Mouse (Mus musculus): ENCODE data around the gene Cbll1. TPM values are rescaled to one million over a fixed set of nuclear protein-coding genes. Genes with fewer than 3 reads are reported as not detected.
"Not testable (repeated sequence)": the region's sequence is repeated elsewhere in the genome, so short reads cannot be mapped to it uniquely, and the experiment has no call there.

Gene Cbll1
- polyA plus RNA-seq, 1 experiment from 2014 or later, result 6.1 TPM

DNA sequence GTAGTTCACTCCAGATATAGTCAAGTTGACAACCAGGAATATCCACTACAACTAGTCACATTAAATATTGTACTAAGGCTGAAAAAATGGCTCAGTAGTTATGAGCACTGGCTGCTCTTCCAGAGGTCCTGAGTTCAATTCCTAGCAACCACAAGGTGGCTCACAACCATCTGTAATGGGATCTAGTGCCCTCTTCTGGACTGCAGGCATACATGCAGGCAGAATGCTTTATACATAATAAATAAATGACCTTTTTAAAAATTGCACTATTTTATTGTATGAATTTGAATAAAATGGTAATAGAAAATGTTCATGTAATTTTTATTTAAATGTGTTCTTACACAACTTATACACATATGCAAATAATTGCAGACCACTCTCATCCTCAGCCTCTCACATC, 3.8 kb upstream of the Cbll1 start:
- Histone ChIP-seq H3K9ac (ENCODE audit: low read length) (no peak overlapping the region), H3K36me3 (ENCODE audit: control insufficient read depth, insufficient read depth, low read length) (no peaks in the 10 kb centered on the region), H3K9me3 (ENCODE audit: control insufficient read depth, low read length) (no peaks in the 10 kb centered on the region), H3K4me3 (ENCODE audit: low read depth, low read length) (no peak overlapping the region), H3K27me3 (ENCODE audit: control insufficient read depth, insufficient read depth, low read length) (no peaks in the 10 kb centered on the region), H3K27ac (replicated peaks) (no peak overlapping the region), H3K4me2 (replicated peaks; ENCODE audit: low read depth) (no peak overlapping the region), H3K4me1 (replicated peaks; ENCODE audit: control insufficient read depth, insufficient read depth) (no peaks in the 10 kb centered on the region)
- no peak for TF ChIP-seq EP300 (optimal IDR thresholded peaks at IDR 0.05)
- peak; percentile 60 for TF ChIP-seq CTCF (IDR thresholded peaks at IDR 0.05; ENCODE audit: low read depth)
- ATAC-seq (ENCODE audit: low FRiP score, low TSS enrichment), result no peak
- DNase-seq (ENCODE audit: low spot score), result no peak

DNA sequence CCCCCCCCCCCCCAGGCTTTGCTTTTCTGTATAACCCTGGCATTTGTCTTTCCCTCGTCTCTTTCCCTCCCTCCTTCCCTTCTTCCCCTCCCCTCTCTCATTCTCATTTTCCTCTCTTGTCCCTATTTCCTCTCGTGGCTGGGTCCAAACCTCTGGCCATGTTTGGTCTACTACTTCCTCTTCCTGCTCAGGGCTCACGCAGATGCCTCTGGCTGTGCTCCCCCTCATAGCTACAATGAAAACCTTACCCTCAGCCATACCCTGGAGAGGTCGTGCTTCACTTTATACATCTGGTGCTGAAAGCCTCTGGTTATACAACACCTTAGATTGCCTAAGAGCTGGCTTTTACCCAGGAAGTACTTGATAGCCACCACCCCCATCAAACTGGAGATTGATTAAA, 1.9 kb upstream of the Cbll1 start:
- no peaks in the 10 kb centered on the region for H3K4me1 ChIP-seq (replicated peaks; ENCODE audit: control insufficient read depth, insufficient read depth)
- no peak overlapping the region for H3K4me2 ChIP-seq (replicated peaks; ENCODE audit: low read depth)
- H3K9ac ChIP-seq (ENCODE audit: low read length), result no peak overlapping the region
- H3K36me3 ChIP-seq (ENCODE audit: control insufficient read depth, insufficient read depth, low read length), result no peaks in the 10 kb centered on the region
- H3K27me3 ChIP-seq (ENCODE audit: control insufficient read depth, insufficient read depth, low read length), result no peaks in the 10 kb centered on the region
- DNase-seq (ENCODE audit: low spot score), result no peak
- no peak overlapping the region for H3K27ac ChIP-seq (replicated peaks)
- no peak for ATAC-seq (ENCODE audit: low FRiP score, low TSS enrichment)
- H3K9me3 ChIP-seq (ENCODE audit: control insufficient read depth, low read length), result no peaks in the 10 kb centered on the region
- no peak overlapping the region for H3K4me3 ChIP-seq (ENCODE audit: low read depth, low read length)
- TF ChIP-seq CTCF (IDR thresholded peaks at IDR 0.05; ENCODE audit: low read depth) (no peak), EP300 (optimal IDR thresholded peaks at IDR 0.05) (no peak)
- WGBS, result 60% methylated on average over 4 of the region's 4 CpGs

DNA sequence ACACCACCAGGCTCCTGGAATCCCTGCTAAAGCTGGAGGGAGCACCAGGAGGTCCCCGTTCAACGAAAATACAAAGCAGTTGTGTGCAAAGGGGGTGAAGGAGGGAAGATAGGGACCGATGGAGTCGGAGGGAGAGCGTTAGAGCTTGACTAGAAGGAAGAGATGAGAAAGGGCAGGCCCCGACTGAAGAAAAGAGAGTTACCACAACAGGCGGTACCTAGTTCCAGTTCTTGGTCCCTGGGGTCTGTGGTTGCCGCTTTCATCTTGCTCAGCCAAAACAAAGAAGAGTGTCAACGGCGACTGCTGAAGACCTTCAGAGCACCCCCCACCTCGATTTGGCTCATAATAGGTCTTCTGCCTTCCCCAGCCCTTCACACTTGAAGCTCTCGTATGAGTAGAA, 780 bp upstream of the Cbll1 start:
- H3K36me3 ChIP-seq (ENCODE audit: control insufficient read depth, insufficient read depth, low read length), result no peaks in the 10 kb centered on the region
- peak overlapping the region; percentile 89 for H3K27ac ChIP-seq (replicated peaks)
- no peaks in the 10 kb centered on the region for H3K4me1 ChIP-seq (replicated peaks; ENCODE audit: control insufficient read depth, insufficient read depth)
- 4% methylated on average over 12 of the region's 12 CpGs for WGBS
- H3K9me3 ChIP-seq (ENCODE audit: control insufficient read depth, low read length), result no peaks in the 10 kb centered on the region
- peak overlapping the region; percentile 78 for H3K4me2 ChIP-seq (replicated peaks; ENCODE audit: low read depth)
- TF ChIP-seq EP300 (optimal IDR thresholded peaks at IDR 0.05), result no peak
- TF ChIP-seq CTCF (IDR thresholded peaks at IDR 0.05; ENCODE audit: low read depth), result no peak
- peak overlapping the region; percentile 88 for H3K9ac ChIP-seq (ENCODE audit: low read length)
- peak overlapping the region; percentile 92 for H3K4me3 ChIP-seq (ENCODE audit: low read depth, low read length)
- ATAC-seq (ENCODE audit: low FRiP score, low TSS enrichment) (no peak), DNase-seq (ENCODE audit: low spot score) (peak; percentile 18)
- H3K27me3 ChIP-seq (ENCODE audit: control insufficient read depth, insufficient read depth, low read length), result no peaks in the 10 kb centered on the region

DNA sequence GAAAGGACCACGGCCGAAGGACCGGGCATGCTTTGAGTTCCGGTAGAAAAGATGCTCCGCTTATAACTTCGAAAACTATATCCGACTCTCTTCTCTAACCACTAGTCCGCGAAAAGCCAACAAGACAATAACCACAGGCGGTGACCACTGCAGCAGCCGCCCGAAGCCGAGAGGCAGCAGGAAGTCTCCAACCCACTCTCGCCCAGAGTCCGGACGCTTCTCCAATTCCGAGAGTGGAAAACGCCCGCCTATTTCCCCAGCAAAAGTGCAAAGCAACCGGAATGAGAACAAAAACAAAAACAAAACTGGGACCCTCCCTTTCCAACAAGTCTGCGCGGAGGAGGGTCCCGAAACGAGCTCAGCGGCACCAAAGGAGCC, 491 bp downstream of the Cbll1 start:
- ATAC-seq (ENCODE audit: low FRiP score, low TSS enrichment) (no peak), DNase-seq (ENCODE audit: low spot score) (no peak)
- Histone ChIP-seq H3K4me1 (replicated peaks; ENCODE audit: control insufficient read depth, insufficient read depth) (no peaks in the 10 kb centered on the region), H3K36me3 (ENCODE audit: control insufficient read depth, insufficient read depth, low read length) (peaks cover under 1% of the 10 kb centered on the region; the same call in 1 of the 2 replicates), H3K9me3 (ENCODE audit: control insufficient read depth, low read length) (no peaks in the 10 kb centered on the region), H3K27ac (replicated peaks) (peak overlapping the region; percentile 89), H3K27me3 (ENCODE audit: control insufficient read depth, insufficient read depth, low read length) (no peaks in the 10 kb centered on the region), H3K4me2 (replicated peaks; ENCODE audit: low read depth) (peak overlapping the region; percentile 78), H3K9ac (ENCODE audit: low read length) (peak overlapping the region; percentile 88), H3K4me3 (ENCODE audit: low read depth, low read length) (peak overlapping the region; percentile 92)
- no peak for TF ChIP-seq EP300 (optimal IDR thresholded peaks at IDR 0.05)
- TF ChIP-seq CTCF (IDR thresholded peaks at IDR 0.05; ENCODE audit: low read depth), result no peak
- under 1% methylated on average over 25 of the region's 25 CpGs for WGBS

DNA sequence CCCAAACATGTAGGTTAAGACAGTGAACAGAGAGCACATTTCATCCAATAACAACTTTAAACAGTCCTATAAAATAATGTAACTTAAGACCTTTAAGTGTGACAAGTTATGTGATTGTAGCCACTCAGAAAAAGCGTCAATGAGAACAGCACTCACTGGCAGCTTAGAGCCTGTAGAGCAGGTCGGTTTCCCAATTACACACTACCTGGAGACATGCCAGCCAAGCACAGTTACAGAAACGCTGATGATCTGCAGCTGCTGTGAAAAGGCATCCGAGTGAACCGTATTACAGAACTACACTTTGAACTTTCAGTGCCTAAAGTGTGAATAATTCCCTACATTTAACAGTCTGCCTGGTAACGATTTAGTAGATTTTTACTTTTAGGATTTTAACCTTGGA, 13.0 kb downstream of the Cbll1 start:
- Histone ChIP-seq H3K27ac (replicated peaks) (no peak overlapping the region), H3K27me3 (ENCODE audit: control insufficient read depth, insufficient read depth, low read length) (no peaks in the 10 kb centered on the region), H3K4me1 (replicated peaks; ENCODE audit: control insufficient read depth, insufficient read depth) (no peaks in the 10 kb centered on the region), H3K9ac (ENCODE audit: low read length) (no peak overlapping the region), H3K9me3 (ENCODE audit: control insufficient read depth, low read length) (no peaks in the 10 kb centered on the region), H3K4me2 (replicated peaks; ENCODE audit: low read depth) (no peak overlapping the region), H3K4me3 (ENCODE audit: low read depth, low read length) (no peak overlapping the region), H3K36me3 (ENCODE audit: control insufficient read depth, insufficient read depth, low read length) (peaks cover 14% of the 10 kb centered on the region)
- ATAC-seq (ENCODE audit: low FRiP score, low TSS enrichment), result no peak
- TF ChIP-seq EP300 (optimal IDR thresholded peaks at IDR 0.05), result no peak
- TF ChIP-seq CTCF (IDR thresholded peaks at IDR 0.05; ENCODE audit: low read depth), result no peak
- 35% methylated on average over 6 of the region's 6 CpGs for WGBS
- no peak for DNase-seq (ENCODE audit: low spot score)

DNA sequence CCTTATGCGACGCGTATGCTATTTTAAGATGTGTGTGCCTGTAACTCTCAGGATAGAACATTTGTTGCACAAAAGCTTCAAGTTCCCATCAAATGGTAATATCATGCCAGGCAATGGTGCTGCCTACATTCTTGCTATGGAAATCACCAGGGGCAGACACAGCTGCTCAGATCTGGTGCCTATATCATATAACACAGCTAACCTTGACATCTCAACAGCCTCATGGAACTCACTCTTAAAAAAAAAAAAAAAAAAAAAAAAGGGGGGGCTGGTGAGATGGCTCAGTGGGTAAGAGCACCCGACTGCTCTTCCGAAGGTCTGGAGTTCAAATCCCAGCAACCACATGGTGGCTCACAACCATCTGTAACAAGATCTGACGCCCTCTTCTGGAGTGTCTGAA, 21.2 kb downstream of the Cbll1 start:
- not testable (repeated sequence) for H3K9ac ChIP-seq (ENCODE audit: low read length); H3K9me3 ChIP-seq (ENCODE audit: control insufficient read depth, low read length); ATAC-seq (ENCODE audit: low FRiP score, low TSS enrichment); H3K36me3 ChIP-seq (ENCODE audit: control insufficient read depth, insufficient read depth, low read length); H3K4me3 ChIP-seq (ENCODE audit: low read depth, low read length); H3K27ac ChIP-seq (replicated peaks); DNase-seq (ENCODE audit: low spot score); H3K27me3 ChIP-seq (ENCODE audit: control insufficient read depth, insufficient read depth, low read length); H3K4me1 ChIP-seq (replicated peaks; ENCODE audit: control insufficient read depth, insufficient read depth); H3K4me2 ChIP-seq (replicated peaks; ENCODE audit: low read depth)
- 87% methylated on average over 4 of the region's 6 CpGs for WGBS
